Mouse (Mus musculus) spleen, postnatal 36 days (tissue): ENCODE data around the gene Gucy2e.

Experiments used
- DNase-seq, 2 experiments: peaks; one replicate each; pipeline ENCODE4 v3.0.0; 2022; ENCODE audit warnings: low spot score in 2 of 2, mixed read lengths in 1 of 2

Gucy2e gene

DNA sequence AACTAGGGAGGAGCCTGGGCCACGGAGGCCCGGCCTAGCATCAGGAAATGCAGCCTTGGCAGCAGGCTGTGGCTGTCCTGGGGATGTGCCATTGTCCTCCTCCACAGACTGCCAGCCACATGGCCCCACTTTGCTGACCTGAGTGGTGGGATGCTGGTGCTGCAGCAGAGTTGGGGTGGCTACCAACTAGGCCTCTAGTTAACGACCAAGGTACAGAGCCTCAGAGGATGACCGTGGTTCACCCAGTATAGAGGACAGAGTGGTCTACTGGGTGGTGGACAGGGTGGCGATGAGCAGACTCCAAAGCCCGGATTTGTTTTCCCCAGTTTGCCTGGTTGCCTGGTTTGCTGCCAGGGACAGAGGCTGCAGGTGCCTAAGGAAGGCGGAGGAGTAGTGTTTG is 62.1 kb downstream of the Gucy2e start:
- DNase-seq, result no peak

DNA sequence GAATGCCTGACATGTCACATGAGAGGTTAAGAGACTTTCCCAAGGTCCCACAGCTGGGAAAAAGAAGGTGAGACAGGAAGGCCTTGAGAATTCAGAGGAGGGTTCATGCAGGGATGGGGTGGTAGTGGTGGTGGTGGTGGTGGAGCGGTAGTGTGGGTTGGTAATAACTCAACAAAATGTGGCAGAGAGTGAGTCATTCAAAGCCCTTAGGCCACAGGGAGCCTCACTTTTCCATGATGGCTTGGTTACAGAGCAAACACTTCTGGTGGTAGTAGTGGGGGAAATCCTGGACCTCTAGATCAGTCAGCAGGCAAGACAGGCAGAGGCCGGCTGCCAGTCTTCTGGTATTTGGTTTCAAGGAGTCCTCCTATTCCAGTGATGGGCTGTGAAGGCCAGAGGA is 64.2 kb downstream of the Gucy2e start:
- no peak for DNase-seq

DNA sequence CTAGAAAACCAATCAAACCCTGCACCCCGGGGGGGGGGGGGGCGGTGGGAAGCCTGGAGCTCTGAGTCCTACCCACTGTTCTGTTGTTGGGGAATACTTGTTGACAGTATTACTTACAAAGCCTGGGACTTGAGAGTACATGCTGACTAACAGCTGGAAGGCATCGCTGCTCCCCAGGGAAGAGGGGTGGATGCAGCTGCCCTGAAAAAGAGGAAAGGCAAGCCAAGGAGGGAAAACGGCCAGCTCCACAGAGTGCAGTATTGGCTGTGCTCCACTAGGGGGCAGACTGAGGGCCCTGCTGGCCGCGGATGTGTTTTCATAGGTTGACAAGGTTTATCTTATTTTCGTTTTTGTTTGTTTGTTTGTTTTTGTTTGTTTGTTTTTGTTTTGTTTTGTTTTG is 65.2 kb downstream of the Gucy2e start:
- DNase-seq, result peak in 1 of 2 experiments; percentile 14

DNA sequence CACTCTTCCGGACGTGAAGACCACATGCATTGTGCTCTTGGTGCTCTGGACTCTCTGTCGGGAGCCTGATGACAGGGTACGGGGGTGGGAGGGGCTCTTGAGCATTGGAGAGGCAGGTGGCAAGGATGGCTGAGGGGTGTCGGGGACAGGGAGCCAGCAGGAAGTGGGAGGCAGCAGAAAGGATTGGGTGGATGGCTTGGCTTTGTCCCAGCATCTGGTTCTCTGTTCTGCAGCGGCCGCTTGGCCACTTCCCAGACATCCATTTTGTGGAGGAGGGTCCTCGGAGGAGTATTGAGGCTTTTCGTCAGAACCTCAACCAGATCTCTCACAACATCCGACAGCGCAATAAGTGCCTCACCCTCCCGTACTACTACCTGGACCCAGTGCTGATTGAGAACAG is 67.5 kb downstream of the Gucy2e start:
- DNase-seq, result no peak
